Mouse (Mus musculus) bone marrow, adult 2 months (tissue): Measurements from ENCODE around the gene Rps8.

ENCODE experiments used
- CTCF ChIP-seq: fragments of 200-500 bp; IDR thresholded peaks from 2 replicates; pipeline ENCODE4 v1.5.1; 2011; ENCODE audit warnings: low read length, control low read depth; ENCODE audit not compliant: control insufficient read depth, insufficient read depth
- POLR2A ChIP-seq: fragments of 200-500 bp; IDR thresholded peaks from 2 replicates; pipeline ENCODE4 v1.6.1; 2011; ENCODE audit warnings: low read depth, mild to moderate bottlenecking, control low read depth, low read length, borderline replicate concordance; ENCODE audit not compliant: control insufficient read depth

- no peak for TF ChIP-seq CTCF
- TF ChIP-seq POLR2A: no peak
These were observed 13.9 kb upstream of the Rps8 start for GRCm38 (mm10) chr4:117169936-117170335.
